Mouse (Mus musculus) heart, postnatal 0 days (tissue): ENCODE measurements at regions not wholly inside any gene's neighbourhood (a gene's known extent, or its start where the extent isn't known, plus 50 kb on each side); places are given as distances from the start of the nearest gene placed in this dataset.

Experiments
- CTCF ChIP-seq: IDR thresholded peaks from 2 replicates; pipeline ENCODE4 v1.5.1; 2016; ENCODE audit warnings: antibody characterized with exemption, control low read depth, low read depth
- EP300 ChIP-seq: IDR thresholded peaks from 2 replicates; pipeline ENCODE4 v1.6.1; 2016; ENCODE audit warnings: antibody characterized with exemption, low read depth

GRCm38 (mm10) chr5:91797362-91797761 lies 165.5 kb downstream of the Rchy1 start:
- TF ChIP-seq EP300 (no peak), CTCF (no peak)
